Comparison of ENCODE assay signal across 8 mouse cellular contexts in genomic region chr1:34750061-34751054, GRCm38 (mm10).
DNase-seq lines count a peak whose midpoint lies in the region; ATAC-seq and TF ChIP-seq lines count a peak whose summit lies in the region.

No protein-coding gene starts in this region.

- peak overlapping the region; percentile 26; the same call in 1 of the 2 replicates for H3K9ac ChIP-seq in heart, postnatal 0 days (replicated peaks; ENCODE audit: low read depth, low read length)
- H3K9ac ChIP-seq in liver, embryonic 14.5 days (replicated peaks), result no peak overlapping the region
- peak overlapping the region; percentile 42 for H3K9ac ChIP-seq in stomach, embryonic 14.5 days (replicated peaks; ENCODE audit: low read depth, low read length)

- TF ChIP-seq POLR2A in testis, adult 2 months (IDR thresholded peaks at IDR 0.05; ENCODE audit: control insufficient read depth, low read depth, low read length), result no peak
- no peak for TF ChIP-seq POLR2A in thymus, adult 2 months (IDR thresholded peaks at IDR 0.05; ENCODE audit: control insufficient read depth, extremely low read depth, insufficient read depth, low read length, poor library complexity)

- peak overlapping the region; percentile 97 for H3K4me2 ChIP-seq in heart, postnatal 0 days (ENCODE audit: low read depth, low read length)
- peak overlapping the region; percentile 6 for H3K4me2 ChIP-seq in liver, embryonic 14.5 days (ENCODE audit: low read depth)
- peak overlapping the region; percentile 97 for H3K4me2 ChIP-seq in stomach, embryonic 14.5 days (replicated peaks; ENCODE audit: low read depth, low read length)

- H3K36me3 ChIP-seq in testis, adult 2 months (ENCODE audit: control insufficient read depth, insufficient read depth, low read length), result no peaks in the 10 kb centered on the region
- H3K36me3 ChIP-seq in heart, postnatal 0 days (replicated peaks; ENCODE audit: control insufficient read depth, insufficient read depth, low read length), result no peaks in the 10 kb centered on the region
- H3K36me3 ChIP-seq in liver, embryonic 14.5 days (replicated peaks; ENCODE audit: control insufficient read depth, insufficient read depth, low read depth), result no peaks in the 10 kb centered on the region
- no peaks in the 10 kb centered on the region for H3K36me3 ChIP-seq in stomach, embryonic 14.5 days (ENCODE audit: control insufficient read depth, insufficient read depth, low read length)
- H3K36me3 ChIP-seq in thymus, adult 2 months (ENCODE audit: control insufficient read depth, insufficient read depth, low read length), result no peaks in the 10 kb centered on the region

- WGBS in heart, postnatal 0 days, result 1% methylated on average over 59 of the region's 108 CpGs
- whole genome bisulfite sequencing in liver, embryonic 14.5 days (ENCODE audit: insufficient replicate concordance), result under 1% methylated on average over 96 of the region's 108 CpGs
- WGBS in stomach, embryonic 14.5 days, result under 1% methylated on average over 91 of the region's 108 CpGs
- WGBS in thymus, adult 2 months, result 3% methylated on average over 100 of the region's 108 CpGs

- no peak overlapping the region for H3K27ac ChIP-seq in testis, adult 2 months (ENCODE audit: control insufficient read depth, insufficient read depth, low read depth, low read length)
- no peak overlapping the region for H3K27ac ChIP-seq in heart, postnatal 0 days (ENCODE audit: low read depth)
- no peak overlapping the region for H3K27ac ChIP-seq in liver, embryonic 14.5 days
- H3K27ac ChIP-seq in stomach, embryonic 14.5 days (ENCODE audit: low read length), result no peak overlapping the region
- H3K27ac ChIP-seq in thymus, adult 2 months (ENCODE audit: control insufficient read depth, insufficient read depth, low read length), result no peak overlapping the region

- no peak for DNase-seq in frontal cortex, postnatal 14 days (ENCODE audit: low spot score in 2 of 2)
- no peak for DNase-seq in testis, postnatal 14 days (ENCODE audit: low spot score)
- DNase-seq in heart, postnatal 0 days (ENCODE audit: low spot score), result no peak
- DNase-seq in liver, embryonic 14.5 days (ENCODE audit: low read depth in 3 of 3, low spot score in 3 of 3), result no peak
- DNase-seq in thymus, adult 2 months, result no peak

- ATAC-seq in frontal cortex, adult (ENCODE audit: low TSS enrichment), result peak; percentile 66
- ATAC-seq in heart, postnatal 0 days (ENCODE audit: insufficient read depth, low read depth), result peak; percentile 44; the same call in 1 of the 2 replicates
- no peak for ATAC-seq in liver, embryonic 14.5 days (ENCODE audit: insufficient read depth)
- ATAC-seq in stomach, embryonic 14.5 days (ENCODE audit: insufficient number of reproducible peaks, insufficient read depth, low FRiP score, low read depth), result peak; percentile 43

- H3K9me3 ChIP-seq in heart, postnatal 0 days (replicated peaks; ENCODE audit: control insufficient read depth, low read length), result no peaks in the 10 kb centered on the region
- H3K9me3 ChIP-seq in liver, embryonic 14.5 days (ENCODE audit: control insufficient read depth, low read length), result no peaks in the 10 kb centered on the region
- H3K9me3 ChIP-seq in stomach, embryonic 14.5 days (ENCODE audit: control insufficient read depth, low read depth, low read length), result no peaks in the 10 kb centered on the region

- peaks cover 8% of the 10 kb centered on the region for H3K4me1 ChIP-seq in testis, adult 2 months (ENCODE audit: control insufficient read depth, insufficient read depth, low read length)
- peaks cover 6% of the 10 kb centered on the region; the same call in 1 of the 2 replicates for H3K4me1 ChIP-seq in heart, postnatal 0 days (ENCODE audit: control insufficient read depth, insufficient read depth)
- H3K4me1 ChIP-seq in liver, embryonic 14.5 days (replicated peaks; ENCODE audit: control insufficient read depth in 2 of 2, insufficient read depth in 2 of 2, low read length in 1 of 2), result no peaks in the 10 kb centered on the region
- H3K4me1 ChIP-seq in stomach, embryonic 14.5 days (ENCODE audit: control insufficient read depth, insufficient read depth, low read length), result peaks cover 11% of the 10 kb centered on the region; the same call in 1 of the 2 replicates
- H3K4me1 ChIP-seq in thymus, adult 2 months (replicated peaks; ENCODE audit: control insufficient read depth, insufficient read depth, low read length), result no peaks in the 10 kb centered on the region

- TF ChIP-seq EP300 in heart, postnatal 0 days (IDR thresholded peaks at IDR 0.05; ENCODE audit: low read depth), result no peak
- no peak for TF ChIP-seq EP300 in liver, embryonic 14.5 days (IDR thresholded peaks at IDR 0.05; ENCODE audit: low read depth)

- peak overlapping the region; percentile 53 for H3K4me3 ChIP-seq in testis, adult 2 months (ENCODE audit: control insufficient read depth, low read depth, low read length)
- peak overlapping the region; percentile 55 for H3K4me3 ChIP-seq in heart, postnatal 0 days (ENCODE audit: low read depth, low read length)
- H3K4me3 ChIP-seq in liver, embryonic 14.5 days (ENCODE audit: insufficient read depth in 1 of 2, low read depth in 2 of 2, low read length in 2 of 2), result peak overlapping the region; percentile 2 to 8; a peak in 2 of 4 replicates
- H3K4me3 ChIP-seq in stomach, embryonic 14.5 days (ENCODE audit: low read depth, low read length), result peak overlapping the region; percentile 62
- no peak overlapping the region for H3K4me3 ChIP-seq in thymus, adult 2 months (ENCODE audit: control insufficient read depth, insufficient read depth, low read length)

- TF ChIP-seq CTCF in testis, adult 2 months (IDR thresholded peaks at IDR 0.05; ENCODE audit: control insufficient read depth, insufficient read depth, insufficient replicate concordance, low read depth, low read length), result no peak
- TF ChIP-seq CTCF in heart, postnatal 0 days (IDR thresholded peaks at IDR 0.05; ENCODE audit: low read depth), result no peak
- TF ChIP-seq CTCF in liver, embryonic 14.5 days (IDR thresholded peaks at IDR 0.05; ENCODE audit: low read depth), result no peak
- no peak for TF ChIP-seq CTCF in thymus, adult 2 months (IDR thresholded peaks at IDR 0.05; ENCODE audit: borderline replicate concordance, control insufficient read depth, extremely low read depth, insufficient read depth, low read length, poor library complexity)

- H3K27me3 ChIP-seq in testis, adult 2 months (ENCODE audit: control insufficient read depth, insufficient read depth, low read length), result no peaks in the 10 kb centered on the region
- H3K27me3 ChIP-seq in heart, postnatal 0 days (ENCODE audit: control insufficient read depth, insufficient read depth, low read length), result peaks cover 47% of the 10 kb centered on the region
- peaks cover 36% of the 10 kb centered on the region for H3K27me3 ChIP-seq in liver, embryonic 14.5 days (ENCODE audit: control insufficient read depth, insufficient read depth, low read length)
- peaks cover 26% of the 10 kb centered on the region for H3K27me3 ChIP-seq in stomach, embryonic 14.5 days (ENCODE audit: control insufficient read depth, insufficient read depth, low read length)
- peaks cover 13% of the 10 kb centered on the region for H3K27me3 ChIP-seq in thymus, adult 2 months (ENCODE audit: control insufficient read depth, insufficient read depth, low read length)

Comparison
In these comparisons a context has a peak if more than half of its experiments do, and no peak if none do; other contexts are left out.
1. H3K4me2 ChIP-seq: peak in every context shown above with its lines; median percentile 97 in heart, postnatal 0 days; 97 in stomach, embryonic 14.5 days; 6 in liver, embryonic 14.5 days.